Mouse (Mus musculus) embryonic fibroblast, embryonic 13.5 days (primary cell): ENCODE results near the gene Syn1.

Source experiments
- CTCF ChIP-seq: IDR thresholded peaks from 2 replicates; pipeline ENCODE4 v1.5.1; 2011; ENCODE audit warnings: mild to moderate bottlenecking, control low read depth, low read length, moderate library complexity, borderline replicate concordance; ENCODE audit not compliant: insufficient read depth
- POLR2A ChIP-seq: IDR thresholded peaks from 2 replicates; pipeline ENCODE4 v1.6.1; 2011; ENCODE audit warnings: low read depth, mild to moderate bottlenecking, control low read depth, low read length, moderate library complexity

- TF ChIP-seq CTCF: no peak
- peak; percentile 42; the same call in 1 of the 2 replicates for TF ChIP-seq POLR2A
Observed at GRCm38 (mm10) chrX:20869203-20869602, 51.6 kb downstream of the Syn1 start.
